Mouse (Mus musculus) kidney, postnatal 25 days (tissue): Measurements from ENCODE around the gene Lmntd1.
A peak's percentile ranks its signal among the peaks of the same experiment; 100 is the strongest.

Experiments used
- DNase-seq, 2 experiments: peaks; one replicate each; pipeline ENCODE4 v3.0.0; 2021; ENCODE audit warnings: mixed read lengths in 2 of 2

The Lmntd1 gene

GRCm38 (mm10) chr6:145372066-145372465 is 242.1 kb downstream of the Lmntd1 start:
- DNase-seq, result no peak

- DNase-seq, result no peak
These were observed 242.5 kb downstream of the Lmntd1 start for GRCm38 (mm10) chr6:145371586-145371985.

DNA sequence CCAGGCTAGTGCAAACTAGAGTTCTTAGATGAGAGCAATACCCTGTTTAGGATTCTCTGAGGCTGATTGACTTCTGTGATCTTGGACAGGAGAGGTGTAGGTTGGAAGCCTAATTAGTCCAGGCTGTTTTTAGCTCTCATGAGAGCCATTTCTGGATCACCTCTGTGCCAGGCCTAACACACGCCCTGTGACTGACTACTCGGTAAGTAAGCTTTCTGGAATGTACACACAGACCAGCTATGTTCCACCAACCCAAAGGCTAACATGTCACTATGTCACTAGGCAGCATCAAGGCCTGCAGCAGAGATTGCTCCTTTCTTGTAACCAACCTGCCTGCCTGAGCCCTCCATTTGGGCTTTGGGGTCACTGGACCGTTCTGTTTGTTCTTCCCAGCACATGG is 243.8 kb downstream of the Lmntd1 start:
- no peak for DNase-seq

DNA sequence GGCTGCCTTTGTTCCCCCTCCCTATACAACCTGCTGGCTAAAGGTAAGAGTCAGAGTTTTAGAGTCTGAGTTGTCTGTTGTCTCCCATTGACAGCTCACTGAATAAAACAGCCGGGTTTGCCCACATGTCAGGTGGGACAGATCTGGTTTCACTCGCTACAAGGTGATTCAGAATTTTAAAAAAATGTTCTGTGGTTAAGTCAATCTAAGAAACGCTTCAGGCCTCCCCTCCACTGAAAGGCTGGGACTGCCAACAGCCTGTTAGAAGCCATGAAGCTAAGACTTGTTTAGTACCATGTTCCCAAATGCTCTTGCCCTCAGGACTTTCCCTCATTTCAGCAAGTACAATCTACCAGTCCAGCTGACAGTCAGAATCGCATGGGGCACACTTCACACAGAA is 244.8 kb downstream of the Lmntd1 start:
- no peak for DNase-seq

DNA sequence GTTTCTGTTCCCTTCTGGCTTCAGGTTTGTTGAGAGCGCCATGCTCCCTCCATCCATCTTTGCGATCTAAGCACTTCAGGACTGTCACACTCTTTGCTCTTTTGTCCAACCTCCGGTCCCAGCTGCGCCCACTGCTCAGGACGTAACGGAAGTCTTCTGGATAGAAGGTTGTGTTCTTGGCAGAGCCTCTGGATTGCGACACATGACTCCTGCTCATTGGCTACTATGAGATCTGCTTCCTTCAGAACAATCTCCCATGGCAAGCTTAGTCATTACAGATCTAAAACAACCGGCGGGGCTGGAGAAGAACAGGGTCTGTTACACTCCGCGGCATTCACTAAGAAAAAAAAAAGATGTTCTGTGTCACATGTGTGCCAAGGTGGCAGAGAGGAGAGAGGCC is 247.6 kb downstream of the Lmntd1 start:
- no peak for DNase-seq

DNA sequence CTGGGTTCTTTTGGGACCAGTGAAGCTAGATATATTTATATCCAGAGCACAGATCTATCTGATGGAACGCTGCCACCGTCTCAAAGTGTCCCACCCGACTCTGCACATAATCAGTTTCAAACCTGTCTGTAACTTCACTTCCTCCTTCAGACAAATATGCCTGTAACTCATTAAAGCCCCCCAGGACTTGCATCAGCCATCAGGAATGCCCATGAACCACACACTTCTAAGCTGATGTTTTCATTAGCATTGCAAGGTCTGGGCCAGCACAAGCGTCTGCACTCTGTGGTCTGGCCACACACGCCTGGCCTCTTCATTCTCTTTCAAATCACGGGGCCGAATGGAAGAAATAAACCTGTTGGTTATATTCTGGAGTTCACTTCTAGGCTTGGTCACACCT is 250.4 kb downstream of the Lmntd1 start:
- DNase-seq, result no peak

DNA sequence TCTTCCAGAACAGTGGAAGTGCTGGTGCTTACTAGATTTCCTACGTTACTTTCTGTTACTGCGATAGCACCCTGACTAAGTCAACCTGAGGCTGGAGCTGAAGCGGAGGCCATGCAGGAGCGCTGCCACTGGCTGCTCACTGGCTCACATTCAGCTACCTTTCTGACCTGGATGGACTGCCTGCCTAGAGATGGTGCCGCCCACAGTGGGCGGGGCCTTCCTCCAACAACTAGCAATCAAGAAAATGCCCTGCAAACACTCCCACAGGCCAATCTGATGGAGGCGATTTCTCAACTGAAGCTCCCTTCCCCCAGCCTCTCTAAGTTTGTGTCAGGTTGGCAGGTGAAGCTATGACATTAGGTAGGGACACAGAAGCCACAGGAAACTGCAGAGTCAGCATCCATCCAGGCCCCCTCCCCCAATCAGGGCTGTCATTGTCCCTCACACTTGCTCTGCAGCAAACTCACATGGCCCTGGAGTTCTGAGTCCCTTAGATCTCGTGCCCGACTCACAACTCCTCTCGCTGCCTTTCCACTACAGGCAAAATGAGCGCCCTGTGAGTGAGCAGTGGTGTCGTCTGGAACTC is 252.9 kb downstream of the Lmntd1 start:
- peak; percentile 21 to 64 for DNase-seq

- DNase-seq, result peak in 1 of 2 experiments; percentile 76
These were observed 254.4 kb downstream of the Lmntd1 start for GRCm38 (mm10) chr6:145359470-145360430.

GRCm38 (mm10) chr6:145358001-145358400 is 256.1 kb downstream of the Lmntd1 start:
- DNase-seq, result no peak

DNA sequence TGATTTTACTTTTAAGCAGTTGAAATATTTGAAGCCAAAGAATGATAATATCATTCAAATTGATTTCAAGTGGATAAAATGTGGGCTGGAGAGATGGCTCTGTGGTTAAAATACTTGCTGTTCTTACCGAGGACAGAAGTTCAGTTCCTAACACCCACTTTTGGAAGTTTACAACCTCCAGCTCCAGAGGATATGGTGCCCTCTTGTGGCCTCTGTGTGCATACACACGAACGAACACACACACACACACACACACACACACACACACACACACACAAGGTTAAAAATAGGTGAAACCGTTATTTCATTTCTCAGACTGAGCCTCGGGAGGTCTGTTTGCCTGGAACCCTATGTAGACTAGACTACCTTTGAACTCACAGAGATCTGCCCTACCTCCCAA is 260.3 kb downstream of the Lmntd1 start:
- DNase-seq, result no peak

- no peak for DNase-seq
These were observed 261.4 kb downstream of the Lmntd1 start for GRCm38 (mm10) chr6:145352705-145353104.

- no peak for DNase-seq
These were observed 265.8 kb downstream of the Lmntd1 start for GRCm38 (mm10) chr6:145348196-145348915.

- DNase-seq, result no peak
These were observed 266.5 kb downstream of the Lmntd1 start for GRCm38 (mm10) chr6:145347641-145348040.

GRCm38 (mm10) chr6:145346789-145347557 is 267.1 kb downstream of the Lmntd1 start:
- peak; percentile 41 to 74 for DNase-seq

DNA sequence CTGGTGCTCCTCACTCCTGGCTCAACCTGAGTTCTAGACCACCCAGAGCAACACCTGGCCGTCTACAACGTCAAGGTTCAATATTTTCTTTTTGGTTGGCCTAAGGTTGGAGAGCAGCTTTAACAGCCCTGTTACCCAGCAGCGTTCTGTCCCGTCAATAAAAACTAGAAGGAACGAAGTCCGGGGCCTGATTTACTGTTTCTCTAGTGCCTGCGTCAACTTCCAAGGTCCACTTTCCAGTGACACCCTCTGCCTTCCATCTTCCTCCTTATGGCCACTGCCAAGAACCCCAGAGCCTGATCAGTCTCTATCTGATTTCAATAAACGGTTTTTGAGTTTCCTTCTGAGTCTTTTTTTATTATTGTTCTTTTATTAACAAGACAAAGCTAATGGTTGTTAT is 267.8 kb downstream of the Lmntd1 start:
- peak in 1 of 2 experiments; percentile 18 for DNase-seq

DNA sequence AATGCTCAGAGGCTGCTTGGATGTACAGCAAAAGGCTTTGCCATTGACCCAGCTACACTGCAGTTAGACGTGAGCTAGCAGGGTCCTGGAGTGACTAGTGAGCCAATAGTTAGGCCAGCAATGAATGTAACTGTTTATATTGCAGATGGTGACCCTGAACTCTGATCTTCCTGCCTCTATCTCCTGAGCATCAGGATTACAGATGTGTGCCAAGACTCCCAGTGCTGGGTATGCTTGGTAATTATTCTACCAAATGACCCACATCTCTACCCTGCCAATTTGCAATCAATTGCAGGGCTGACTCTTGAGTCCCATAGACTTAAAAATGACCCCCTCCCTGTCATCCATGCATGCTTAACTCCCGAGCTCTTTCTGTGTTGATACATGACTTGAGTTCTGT is 269.4 kb downstream of the Lmntd1 start:
- no peak for DNase-seq

DNA sequence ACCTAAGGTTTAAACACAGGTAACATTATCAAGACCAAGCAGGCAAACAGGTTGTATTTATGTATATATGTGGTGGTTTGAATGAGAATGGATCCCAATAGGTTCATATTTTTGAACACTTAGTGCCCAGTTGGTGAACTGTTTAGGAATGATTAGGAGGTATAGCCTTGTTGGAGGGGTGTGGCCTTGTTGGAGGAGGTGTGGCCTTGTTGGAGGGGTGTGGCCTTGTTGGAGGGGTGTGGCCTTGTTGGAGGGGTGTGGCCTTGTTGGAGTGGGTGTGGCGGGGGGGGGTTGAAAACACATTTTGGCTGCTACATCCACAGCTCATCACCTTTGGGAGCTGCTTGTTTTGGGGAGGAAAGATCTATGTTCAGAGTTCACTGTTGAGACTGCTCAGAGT is 270.7 kb downstream of the Lmntd1 start:
- DNase-seq, result peak in 1 of 2 experiments; percentile 14

GRCm38 (mm10) chr6:145342836-145343235 is 271.3 kb downstream of the Lmntd1 start:
- DNase-seq, result no peak

- DNase-seq, result peak; percentile 91 to 94
These were observed 272.6 kb downstream of the Lmntd1 start for GRCm38 (mm10) chr6:145341301-145342193.

DNA sequence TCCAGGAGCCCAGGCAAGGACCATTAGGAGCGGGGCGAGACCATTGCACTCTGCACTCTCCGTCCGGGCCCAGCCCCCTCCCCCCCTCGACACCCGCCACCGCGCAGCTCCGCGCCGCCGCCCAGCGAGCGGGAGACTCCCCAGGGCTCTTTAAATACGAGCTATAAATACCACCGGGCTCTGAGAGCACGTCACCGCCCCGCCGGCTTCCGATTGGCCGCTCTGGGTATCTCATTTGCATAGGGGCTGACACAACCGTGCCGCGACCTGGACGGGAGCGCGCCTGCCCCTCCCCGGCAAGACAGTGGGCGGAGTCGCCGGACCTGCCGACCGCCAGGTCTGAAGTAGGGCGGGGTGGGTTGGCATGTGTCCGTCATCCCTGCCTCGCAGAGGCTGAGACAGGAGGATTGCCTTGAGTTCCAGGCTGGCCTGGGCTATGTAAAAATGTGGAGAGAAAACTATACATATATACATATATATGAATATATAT is 273.4 kb downstream of the Lmntd1 start:
- DNase-seq, result peak; percentile 97 to 99

- DNase-seq, result peak; percentile 88 to 91
These were observed 274.0 kb downstream of the Lmntd1 start for GRCm38 (mm10) chr6:145339956-145340656.
